Mouse (Mus musculus) layer of hippocampus, adult 2 months (tissue): ENCODE results near the gene Top1. TPM values are rescaled to one million over a fixed set of nuclear protein-coding genes. Genes with fewer than 3 reads are reported as not detected.

Source experiments
- DNase-seq, 2 experiments: peaks; one replicate each; pipeline ENCODE4 v3.0.0; 2022; ENCODE audit warnings: low spot score in 2 of 2
- H3K27ac ChIP-seq: fragments of 200-600 bp; 2 replicates; pipeline ENCODE4 v1.8.1; 2022
- H3K4me3 ChIP-seq: fragments of 200-600 bp; 2 replicates; pipeline ENCODE4 v1.8.1; 2022; ENCODE audit warnings: mild to moderate bottlenecking
- CTCF ChIP-seq: fragments of 200-600 bp; conservative IDR thresholded peaks from 2 replicates; pipeline ENCODE4 v1.8.1; 2022; ENCODE audit warnings: antibody characterized with exemption, mild to moderate bottlenecking, moderate library complexity
- long read RNA-seq, 2 experiments: library from polyadenylated mRNA; stranded (forward); transcript quantifications; one replicate each; pipeline ENCODE4 v2.0.0; 2021; ENCODE audit warnings: borderline mapping rate in 2 of 2
- total RNA-seq, 2 experiments: library from RNA; stranded (reverse); gene quantifications; 2 replicates each; pipeline ENCODE4 v1.2.3; 2021

Gene Top1
- 10 to 100 TPM; 79.4 to 83.9 TPM for total RNA-seq
- long read RNA-seq, experiment 1, transcript Top1-201 (21 exons, 3,856 nt): major isoform, 28 of 35 reads
- long read RNA-seq, experiment 1, partial matches to known transcripts: 2 of 35 reads
- long read RNA-seq, experiment 1, other reads (novel, unspliced or antisense): 5 of 35 reads
- long read RNA-seq, experiment 2, transcript Top1-201 (21 exons, 3,856 nt): major isoform, 33 of 46 reads
- long read RNA-seq, experiment 2, partial matches to known transcripts: 8 of 46 reads
- long read RNA-seq, experiment 2, other reads (novel, unspliced or antisense): 5 of 46 reads

DNA sequence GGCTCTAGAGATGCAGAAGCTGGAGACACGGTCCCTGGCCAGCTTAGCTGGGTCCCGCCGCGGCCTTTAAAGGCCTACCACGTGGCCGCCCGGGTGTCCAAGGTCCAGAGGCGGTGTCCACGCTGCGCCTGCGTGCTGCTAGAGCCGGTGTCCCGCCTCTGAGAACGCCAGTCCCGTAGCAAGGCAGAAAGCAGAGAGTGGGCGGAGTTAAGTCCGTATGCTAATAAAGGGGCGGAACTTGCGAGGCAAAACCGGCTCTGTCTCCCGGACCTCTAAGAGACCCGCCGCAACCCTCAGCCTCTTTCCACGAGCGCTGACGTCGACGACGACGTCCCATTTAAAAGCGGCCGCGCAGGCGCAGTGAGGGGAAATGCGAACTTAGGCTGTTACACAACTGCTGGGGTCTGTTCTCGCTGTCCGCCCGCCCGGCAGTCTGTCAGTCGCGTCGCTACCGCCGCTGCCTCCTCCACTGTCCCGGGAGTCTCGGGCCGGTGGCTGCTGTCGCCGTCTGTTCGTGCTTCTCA, at the start of gene Top1:
Top1 (plus strand) TSS at position 275 of the 524 bp plus-strand sequence.
- peak within 1 kb of the TSS; percentile 83 for H3K4me3 ChIP-seq
- peak; percentile 98 for DNase-seq
- TF ChIP-seq CTCF: no peak
- peak within 1 kb of the TSS; percentile 99 for H3K27ac ChIP-seq

DNA sequence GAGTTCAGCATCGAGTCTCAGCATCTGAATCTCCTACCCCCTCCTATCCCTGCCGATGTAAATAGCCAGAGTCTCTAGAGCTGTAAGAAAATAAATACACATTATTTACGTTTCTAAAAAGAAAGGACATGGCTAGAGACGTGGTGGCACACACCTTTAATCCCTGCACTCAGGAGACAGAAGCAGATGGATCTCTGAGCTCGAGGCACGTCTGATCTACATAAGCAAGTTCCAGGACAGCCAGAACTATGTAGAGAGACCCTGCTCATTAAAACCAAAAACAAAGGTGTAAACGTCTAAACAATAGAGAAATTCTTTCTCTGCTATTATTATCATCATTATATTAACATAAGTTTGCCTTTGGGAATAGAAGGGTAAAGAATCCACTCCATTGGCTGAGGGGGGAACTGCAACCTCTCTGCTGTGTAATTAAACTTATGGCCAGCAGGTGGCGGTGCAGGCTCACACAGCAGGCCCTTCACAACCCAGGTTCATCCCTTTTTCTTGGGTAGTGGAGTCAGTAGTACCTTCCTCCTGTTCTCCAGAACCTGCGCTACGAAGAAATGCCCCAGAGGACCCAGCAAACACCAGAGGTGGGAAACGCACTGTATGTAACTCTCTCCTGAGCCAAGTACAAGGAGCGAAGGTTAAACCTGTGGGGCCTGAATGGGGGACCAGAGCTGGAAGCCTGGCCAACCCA, 48.0 kb upstream of the Top1 start:
- TF ChIP-seq CTCF: peak; percentile 99
- no peak overlapping the region for H3K27ac ChIP-seq
- no peak overlapping the region for H3K4me3 ChIP-seq
- peak; percentile 63 to 81 for DNase-seq

DNA sequence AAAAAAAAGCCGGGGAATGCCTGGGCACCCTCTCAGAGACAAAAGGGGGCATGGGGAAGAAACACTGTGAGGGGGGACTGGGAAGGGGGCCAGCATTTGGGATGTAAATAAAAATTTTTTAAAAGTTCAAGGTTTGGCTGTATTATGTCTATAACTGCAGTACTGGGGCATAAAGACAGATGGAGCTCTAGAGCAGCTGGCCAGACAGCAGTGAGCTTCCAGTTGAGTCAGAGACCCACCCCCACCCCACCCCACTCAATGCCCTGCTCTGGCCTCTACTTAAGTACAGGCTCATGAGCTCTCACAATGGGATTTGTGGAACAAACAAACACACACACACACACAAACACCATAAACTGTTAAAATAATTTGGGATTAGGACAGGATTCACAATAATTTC, 43.9 kb upstream of the Top1 start:
- no peak overlapping the region for H3K27ac ChIP-seq
- peak; percentile 83 for TF ChIP-seq CTCF
- DNase-seq: peak in 1 of 2 experiments; percentile 37
- no peak overlapping the region for H3K4me3 ChIP-seq

DNA sequence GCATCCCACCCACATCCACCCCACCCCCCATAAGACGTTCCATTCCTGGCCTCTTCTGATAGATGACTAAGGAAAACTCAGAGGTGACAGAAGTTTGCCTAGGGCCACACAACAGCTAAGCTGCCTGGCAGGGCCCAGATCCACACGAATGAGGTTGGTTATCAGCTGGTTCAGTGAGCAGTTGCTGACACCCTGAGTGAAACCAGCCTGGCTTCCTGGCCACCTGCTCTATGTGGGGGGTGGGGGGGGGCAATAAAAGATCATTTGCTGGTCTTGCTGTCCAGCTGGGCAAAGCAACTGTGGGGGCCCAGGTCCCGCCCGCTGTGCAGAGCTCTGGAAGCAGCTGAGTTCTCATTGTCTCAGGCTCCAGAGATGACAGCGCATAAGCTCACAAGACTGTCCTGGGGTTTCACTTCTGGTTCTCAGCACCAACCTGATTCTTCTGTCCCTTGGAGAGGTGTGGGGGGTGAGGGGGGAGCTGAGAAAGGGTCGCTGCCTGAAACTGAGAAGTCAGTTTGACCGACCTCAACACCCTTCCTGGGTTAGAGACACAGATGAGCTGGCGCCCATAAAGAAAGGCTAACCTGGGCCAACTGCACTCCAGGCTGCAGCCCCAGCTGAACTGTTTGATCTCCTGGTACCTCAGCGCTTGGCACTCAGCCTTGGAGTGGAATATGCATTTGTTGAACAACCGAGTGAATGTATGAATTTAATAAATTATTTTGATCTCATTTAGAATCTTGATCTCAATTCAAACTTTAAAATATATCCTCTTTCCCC, 42.3 kb upstream of the Top1 start:
- TF ChIP-seq CTCF: no peak
- Histone ChIP-seq H3K4me3 (no peak overlapping the region), H3K27ac (no peak overlapping the region)
- DNase-seq: no peak

DNA sequence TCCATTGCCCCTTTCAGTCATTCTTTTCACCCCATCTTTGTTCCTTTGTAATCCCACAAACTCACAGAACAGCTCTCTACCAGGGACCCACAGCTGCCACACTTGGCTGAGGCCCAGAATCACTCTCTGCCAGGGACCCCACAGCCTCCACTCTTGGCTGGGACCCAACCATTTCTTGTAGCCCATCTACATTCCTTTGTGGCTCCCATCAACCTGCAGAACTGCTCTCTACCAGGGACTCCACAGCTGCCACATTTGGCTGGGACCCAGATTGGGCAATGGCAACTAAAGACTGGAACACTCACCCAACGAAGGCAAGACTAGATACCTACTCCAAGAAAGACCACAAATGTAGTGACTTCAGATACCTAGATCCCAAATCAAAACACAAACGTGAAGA, 35.7 kb upstream of the Top1 start:
- H3K27ac ChIP-seq: no peak overlapping the region
- no peak overlapping the region for H3K4me3 ChIP-seq
- DNase-seq: peak; percentile 28 to 54
- no peak for TF ChIP-seq CTCF

DNA sequence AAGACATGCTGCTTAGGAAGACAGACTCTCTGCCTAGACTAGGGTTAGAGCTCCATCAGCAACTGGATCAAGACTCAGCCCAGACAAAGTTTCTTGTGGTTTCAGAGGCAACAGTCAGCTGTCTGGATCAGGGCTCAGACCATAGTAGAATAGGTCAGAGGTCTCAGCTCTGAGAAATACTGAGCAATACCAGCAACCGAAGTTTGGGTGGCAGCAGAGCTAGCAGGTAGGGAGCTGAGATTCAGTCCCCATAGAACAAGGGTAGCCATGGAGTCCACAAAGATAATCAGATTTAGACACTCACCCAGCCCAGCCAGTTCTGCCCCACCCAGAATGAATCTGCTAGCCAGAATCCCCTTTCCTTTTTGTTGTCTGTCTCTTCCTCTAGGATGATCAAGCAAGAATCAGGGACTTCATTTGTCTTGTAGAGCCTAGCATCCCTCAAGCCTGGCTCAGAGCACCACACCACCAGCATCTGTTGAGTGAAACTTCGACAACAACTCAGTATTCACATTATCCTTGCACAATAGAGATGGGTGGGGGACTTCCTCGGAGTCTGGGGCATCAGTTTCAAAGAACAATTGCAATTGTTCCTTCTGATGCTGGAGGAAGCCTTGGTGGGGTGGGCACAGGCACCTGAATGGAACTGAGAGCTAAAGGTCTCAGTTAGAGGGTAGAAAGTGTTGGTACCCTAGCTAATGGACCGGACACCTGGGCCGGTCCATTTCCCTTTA, 32.3 kb upstream of the Top1 start:
- no peak overlapping the region for H3K27ac ChIP-seq
- no peak for DNase-seq
- TF ChIP-seq CTCF: peak; percentile 49
- H3K4me3 ChIP-seq: no peak overlapping the region

DNA sequence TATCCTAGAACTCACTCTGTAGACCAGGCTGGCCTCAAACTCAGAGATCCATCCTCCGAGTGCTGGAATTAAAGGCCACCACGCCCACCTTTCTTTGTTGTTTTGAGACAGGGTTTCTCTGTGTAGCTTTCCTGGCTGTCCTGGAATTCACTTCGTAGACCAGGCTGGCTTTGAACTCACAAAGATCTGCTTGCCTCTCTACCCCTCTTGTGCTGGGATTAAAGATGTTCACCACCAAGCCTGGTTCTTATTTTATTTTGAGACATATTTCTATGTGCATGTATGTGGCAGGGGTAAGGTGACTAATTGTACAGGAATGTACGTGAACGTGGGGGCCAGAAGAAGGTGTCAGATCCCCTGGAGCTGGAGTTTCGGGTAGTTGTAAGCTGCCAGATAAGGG, 27.9 kb upstream of the Top1 start:
- no peak for TF ChIP-seq CTCF
- H3K4me3 ChIP-seq: no peak overlapping the region
- no peak overlapping the region for H3K27ac ChIP-seq
- no peak for DNase-seq

DNA sequence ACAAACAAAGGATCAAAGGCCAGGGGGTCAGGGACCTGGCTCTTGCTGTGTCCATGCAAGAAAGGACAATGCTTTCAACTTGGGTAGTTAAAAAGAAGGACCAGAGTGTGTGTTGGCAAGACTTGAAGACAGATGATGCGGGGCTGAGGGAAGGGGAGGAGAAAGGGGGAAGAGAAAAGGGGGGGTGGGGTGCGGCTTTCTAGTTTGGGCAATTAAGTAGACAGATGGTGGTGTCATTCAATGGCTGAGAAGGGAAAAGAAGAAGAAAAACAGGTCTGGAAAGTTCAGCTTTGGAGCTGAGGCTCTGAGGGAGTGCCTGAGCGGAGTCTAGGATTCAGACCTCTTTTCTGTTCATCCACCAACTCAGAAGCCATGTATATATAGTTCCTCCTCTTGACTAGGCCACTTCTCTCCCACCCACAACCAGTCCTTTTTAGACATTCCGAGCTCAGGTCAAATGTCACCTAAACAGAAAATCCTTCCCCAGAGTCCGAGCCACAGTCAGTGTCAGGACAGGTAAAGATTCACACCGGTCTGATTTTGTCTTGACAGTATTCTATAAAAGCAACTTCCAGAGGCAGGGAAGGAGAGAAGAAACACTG, 27.0 kb upstream of the Top1 start:
- no peak for DNase-seq
- H3K4me3 ChIP-seq: no peak overlapping the region
- no peak for TF ChIP-seq CTCF
- H3K27ac ChIP-seq: no peak overlapping the region

DNA sequence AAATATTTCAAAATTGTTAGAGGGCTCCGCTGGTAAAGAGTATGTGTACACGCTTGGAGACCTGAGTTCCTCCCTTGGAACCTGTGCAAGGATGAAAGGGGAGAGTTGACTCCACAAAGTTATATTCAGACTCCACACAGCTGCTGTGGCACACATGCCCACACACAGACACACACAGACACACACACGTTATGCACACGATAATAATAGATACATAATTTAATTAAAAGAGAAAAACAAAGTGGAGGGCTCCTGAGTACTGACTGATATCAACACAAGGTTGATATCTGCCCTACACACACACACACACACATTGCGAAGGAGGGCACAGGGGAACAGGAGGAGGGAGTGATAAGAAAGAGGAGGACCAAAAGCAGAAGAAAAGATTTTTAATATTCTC, 26.4 kb upstream of the Top1 start:
- Histone ChIP-seq H3K27ac (no peak overlapping the region), H3K4me3 (no peak overlapping the region)
- no peak for DNase-seq
- TF ChIP-seq CTCF: no peak

DNA sequence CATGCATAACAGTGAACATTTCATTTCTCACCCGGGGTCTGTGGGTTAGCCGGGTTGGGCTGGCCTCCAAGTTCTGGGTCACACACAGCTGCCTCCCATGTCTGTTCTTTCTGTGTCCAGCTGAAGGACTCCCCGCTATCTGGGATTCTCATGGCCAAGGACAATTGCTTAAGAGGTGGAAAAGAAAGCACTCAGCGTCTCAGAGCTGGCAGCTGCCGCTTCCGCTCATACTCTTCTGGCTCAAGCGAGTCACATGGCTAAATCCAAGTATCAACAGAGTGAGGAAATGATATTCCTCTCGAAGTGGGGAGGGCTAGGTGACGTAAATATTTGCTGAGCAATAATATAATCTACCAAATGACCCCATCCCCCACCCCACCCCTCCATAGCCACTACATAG, 25.9 kb upstream of the Top1 start:
- H3K27ac ChIP-seq: no peak overlapping the region
- no peak for DNase-seq
- no peak for TF ChIP-seq CTCF

DNA sequence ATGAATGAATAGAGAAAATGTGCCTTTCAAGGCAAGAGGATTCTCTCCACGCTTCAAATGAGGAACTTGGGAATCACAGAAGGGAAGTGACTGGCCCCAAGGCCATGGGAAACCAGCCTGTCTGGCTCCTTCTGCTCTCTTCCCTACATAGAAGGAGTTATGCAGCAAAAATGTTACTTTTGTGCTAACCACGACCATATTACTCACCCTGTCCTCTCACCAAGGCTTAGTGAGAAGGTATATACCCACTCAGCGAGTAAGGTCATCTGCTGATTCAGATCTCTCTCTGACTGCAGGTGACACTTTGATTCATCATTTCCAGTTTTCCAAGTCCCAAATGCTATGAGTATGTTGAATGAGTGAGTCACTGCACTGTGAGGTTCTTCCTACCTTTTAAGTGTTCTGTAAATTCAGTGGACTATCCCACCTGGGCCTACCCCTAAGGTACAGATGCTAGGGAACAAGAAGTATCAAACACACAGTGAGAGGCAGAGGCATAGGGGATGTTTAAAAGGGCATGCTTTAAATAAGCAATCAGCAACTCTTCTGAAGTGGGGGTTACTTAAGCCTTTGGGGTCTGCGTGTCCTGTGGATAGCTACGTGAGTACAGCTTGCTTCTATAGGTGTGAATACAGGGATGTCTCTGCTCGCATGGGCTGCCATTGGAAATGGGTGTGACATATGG, 25.3 kb upstream of the Top1 start:
- Histone ChIP-seq H3K4me3 (no peak overlapping the region), H3K27ac (no peak overlapping the region)
- no peak for DNase-seq
- TF ChIP-seq CTCF: no peak

More for the DNA sequence above, 25.9 kb upstream of the Top1 start:
- no peak overlapping the region for H3K4me3 ChIP-seq

DNA sequence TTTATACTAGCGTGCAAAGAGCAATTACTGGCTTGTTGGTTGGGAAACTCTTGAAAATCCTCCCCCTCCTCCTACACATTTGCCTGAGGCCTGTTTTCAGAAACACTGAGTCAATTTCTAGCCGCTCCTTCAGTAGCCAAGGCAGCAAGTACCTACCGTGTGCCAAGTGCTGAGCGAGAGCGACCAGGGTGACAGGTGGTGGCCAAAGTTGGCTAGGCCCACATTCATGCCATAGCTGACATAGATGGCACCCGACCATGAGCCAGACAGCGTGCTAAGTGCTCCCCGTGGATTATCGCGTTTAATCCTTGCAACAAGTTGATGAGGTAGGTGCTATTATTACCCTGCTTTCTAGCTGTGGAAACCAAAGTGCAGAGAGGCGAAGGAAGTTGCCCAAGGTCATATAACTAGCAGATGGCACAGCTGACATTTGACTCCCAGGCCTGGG, 24.7 kb upstream of the Top1 start:
- no peak for DNase-seq
- H3K27ac ChIP-seq: no peak overlapping the region
- no peak overlapping the region for H3K4me3 ChIP-seq
- no peak for TF ChIP-seq CTCF
